Mouse (Mus musculus) megakaryocyte, embryonic 14.5 days (primary cell): Measurements from ENCODE around the gene Arntl2.

Experiments used
- FLI1 ChIP-seq: IDR thresholded peaks from 2 replicates; pipeline ENCODE4 v1.6.1; 2012; ENCODE audit warnings: low read length, inconsistent platforms, mixed read lengths
- GATA1 ChIP-seq: IDR thresholded peaks from 3 replicates; pipeline ENCODE4 v1.6.1; 2012; ENCODE audit warnings: mixed read lengths, low read length, inconsistent platforms, borderline replicate concordance

DNA sequence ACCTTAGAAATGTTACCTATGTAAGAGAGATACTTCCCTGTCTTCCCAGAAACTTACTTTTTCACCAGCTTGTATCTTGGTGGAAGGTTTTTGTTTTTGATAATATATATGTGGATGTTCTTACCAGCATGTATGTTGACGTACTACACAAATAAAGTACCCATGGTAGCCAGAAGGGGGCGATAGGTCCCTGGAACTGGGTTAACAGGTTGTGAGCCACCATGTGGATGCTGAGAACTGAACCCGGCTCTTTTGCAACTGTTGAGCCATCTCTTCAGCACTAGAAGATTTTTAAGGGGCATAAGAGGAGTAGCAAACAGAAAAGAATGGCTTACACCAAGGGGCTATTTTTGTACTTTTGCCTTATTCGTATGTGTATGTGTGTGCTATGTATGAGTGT is 69.8 kb downstream of the Arntl2 start:
- TF ChIP-seq GATA1: no peak
- TF ChIP-seq FLI1: no peak
